Mouse (Mus musculus): Measurements from ENCODE around the gene Tagln2.

Tagln2 gene

DNA sequence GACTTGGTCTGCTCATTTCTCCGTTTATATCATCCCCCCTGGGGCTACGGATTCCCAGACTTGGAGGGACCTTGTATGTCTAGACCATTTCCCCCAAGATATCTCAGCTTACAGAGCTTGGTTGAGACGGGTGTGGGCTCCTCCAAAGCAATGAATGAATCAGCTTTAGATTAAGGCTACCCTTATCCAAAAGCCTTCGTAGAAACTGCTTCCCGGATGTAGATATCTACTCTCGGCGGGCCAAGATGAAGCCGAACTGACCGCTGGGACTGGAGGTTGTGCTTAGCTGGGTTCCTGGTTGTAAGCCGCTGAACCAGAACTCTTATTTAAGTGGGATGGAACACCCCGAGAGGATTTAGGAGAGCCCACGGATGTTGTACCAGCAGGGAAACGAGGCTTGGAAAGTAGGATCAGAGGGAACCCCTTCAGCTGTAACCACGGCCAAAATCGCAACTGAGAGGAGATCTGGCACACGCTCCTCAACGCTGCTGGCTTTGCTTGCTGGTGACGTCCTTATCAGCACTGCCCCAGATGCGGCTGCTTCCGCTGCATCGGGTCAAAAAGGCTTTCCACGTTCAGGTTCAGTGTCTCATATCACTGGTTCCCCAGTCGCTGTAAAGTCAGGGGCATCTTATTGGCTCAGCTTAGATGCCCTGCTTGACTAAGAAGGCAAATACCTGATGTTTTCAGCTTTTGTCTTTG is 26.7 kb downstream of the Tagln2 start:
- no peak for DNase-seq (ENCODE audit: low spot score)

DNA sequence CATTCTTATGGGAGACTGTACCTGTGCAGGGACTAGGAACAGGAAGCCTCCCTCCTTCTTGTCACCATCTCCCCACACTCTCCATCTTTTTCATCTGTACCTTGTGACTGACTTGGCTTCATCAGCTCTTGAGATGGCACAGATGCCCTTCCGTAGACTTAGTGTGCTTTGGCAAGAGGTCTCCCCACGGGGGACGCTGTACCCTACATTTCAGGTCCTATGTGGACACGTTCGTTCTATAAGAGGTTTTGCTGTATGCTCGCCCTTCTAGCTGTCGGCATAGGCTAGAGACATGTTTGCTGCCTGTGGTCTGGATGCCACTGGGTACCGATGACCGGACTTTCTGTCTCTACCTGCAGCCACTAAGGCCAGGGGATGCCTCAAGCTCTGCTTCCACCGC is 27.6 kb downstream of the Tagln2 start:
- DNase-seq (ENCODE audit: low spot score): no peak

DNA sequence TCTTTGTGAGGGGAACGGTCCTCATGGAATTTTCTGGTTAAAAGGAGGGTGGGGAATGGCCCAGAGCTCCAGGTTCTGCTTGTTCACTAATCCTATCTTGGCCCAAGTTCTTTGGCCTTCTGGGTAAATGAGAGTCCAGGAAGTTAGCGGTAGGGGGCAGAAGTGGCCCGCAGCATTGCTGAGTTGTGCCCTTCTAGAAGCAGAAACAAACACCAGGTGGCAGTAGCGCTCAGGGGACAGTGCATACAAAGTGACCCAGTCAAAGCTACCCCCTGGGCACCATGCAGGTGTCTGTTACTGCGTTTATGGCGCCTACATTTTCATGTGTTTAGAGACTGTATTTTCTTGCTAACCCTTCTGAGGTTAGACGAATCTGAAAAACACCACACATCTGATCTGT is 28.9 kb downstream of the Tagln2 start:
- DNase-seq (ENCODE audit: low spot score): peak; percentile 70

DNA sequence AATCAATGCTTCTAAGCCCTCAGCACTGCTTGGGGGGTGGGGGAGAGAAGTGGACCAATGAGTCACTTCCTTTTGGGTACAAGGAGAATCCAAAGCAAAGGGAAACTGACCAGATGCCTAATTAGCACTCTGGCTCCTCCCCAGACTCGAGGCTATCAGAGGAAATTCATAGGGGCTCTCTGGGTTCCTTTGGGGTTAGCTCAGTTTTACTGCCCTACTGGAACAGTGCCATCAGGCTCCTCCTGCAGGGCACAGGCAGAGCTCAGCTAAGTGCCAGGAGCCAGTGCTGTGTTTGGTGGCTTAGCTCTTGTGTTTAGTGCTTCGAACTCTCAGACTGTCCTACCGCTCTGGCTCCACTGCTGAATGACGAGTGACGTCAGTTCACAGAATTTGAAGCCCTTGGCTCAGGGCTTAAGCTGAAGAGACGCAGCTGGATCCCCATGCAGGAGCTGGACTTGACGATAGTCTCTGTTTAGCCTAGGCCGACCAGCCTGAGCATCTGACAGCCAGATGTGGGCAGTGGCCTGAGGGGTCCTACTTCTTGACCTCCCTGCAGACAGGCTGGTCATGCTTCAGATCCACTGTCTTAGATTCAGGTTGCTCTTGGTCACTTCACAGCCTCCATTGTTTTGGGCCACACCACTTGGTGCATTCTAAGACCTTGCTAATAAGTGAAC is 30.8 kb downstream of the Tagln2 start:
- DNase-seq (ENCODE audit: low spot score): no peak

DNA sequence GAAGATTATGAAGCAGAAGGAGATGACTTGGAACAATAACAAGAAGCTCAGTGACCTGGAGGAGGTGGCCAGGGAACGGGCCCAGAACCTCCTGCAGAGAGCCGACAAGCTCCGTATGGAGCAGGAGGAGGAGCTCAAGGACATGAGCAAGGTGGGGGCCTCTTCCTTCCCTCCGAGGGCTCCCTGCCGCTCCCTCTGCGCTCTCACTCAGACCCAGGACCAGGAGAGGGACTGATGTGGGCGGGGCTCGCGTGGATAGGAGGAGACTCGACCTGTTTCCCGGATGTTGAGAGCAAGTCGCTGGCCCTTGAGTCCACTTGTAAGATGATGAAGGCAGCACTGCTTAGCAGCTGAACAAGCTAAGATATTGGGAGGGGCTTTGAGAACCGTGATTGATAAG is 32.7 kb downstream of the Tagln2 start:
- no peak for DNase-seq (ENCODE audit: low spot score)

DNA sequence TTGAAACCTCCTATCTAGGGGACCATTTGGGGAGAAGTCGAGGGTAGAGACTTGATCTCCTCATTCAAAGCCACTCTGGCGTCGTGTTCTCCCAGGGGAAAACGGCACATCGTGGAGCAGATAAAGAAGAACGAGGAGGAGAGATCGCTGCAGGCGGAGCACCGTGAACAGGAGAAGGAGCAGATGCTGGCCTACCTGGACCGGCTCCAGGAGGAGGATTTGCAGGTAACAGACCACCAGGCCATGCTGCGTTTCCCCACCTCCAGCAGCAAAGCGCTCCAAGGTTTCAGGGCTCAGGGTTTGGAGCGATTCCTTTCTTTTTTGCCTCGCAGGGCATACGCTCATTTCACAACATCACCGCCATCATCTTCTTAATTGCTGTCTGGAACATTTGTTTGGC is 35.3 kb downstream of the Tagln2 start:
- no peak for DNase-seq (ENCODE audit: low spot score)

DNA sequence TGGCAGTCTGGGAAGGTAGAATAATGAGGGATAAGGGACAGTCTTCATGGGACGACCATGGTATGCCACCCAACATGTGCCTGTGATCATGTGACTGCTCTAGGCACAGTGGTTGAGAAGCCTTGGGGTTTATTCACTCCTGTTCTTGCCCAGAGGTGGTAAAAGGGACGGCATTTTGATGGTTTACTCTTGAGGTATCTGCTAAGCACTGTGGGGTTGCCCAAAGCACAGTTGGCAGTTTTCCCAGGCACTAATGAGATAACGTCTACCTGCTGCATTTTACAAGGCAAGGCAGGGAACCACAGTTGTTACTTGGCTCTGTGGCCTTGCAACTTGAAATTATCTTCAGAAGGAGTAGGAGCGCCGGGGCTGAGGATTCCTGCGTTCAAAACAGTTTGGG is 40.0 kb downstream of the Tagln2 start:
- no peak for DNase-seq (ENCODE audit: low spot score)

DNA sequence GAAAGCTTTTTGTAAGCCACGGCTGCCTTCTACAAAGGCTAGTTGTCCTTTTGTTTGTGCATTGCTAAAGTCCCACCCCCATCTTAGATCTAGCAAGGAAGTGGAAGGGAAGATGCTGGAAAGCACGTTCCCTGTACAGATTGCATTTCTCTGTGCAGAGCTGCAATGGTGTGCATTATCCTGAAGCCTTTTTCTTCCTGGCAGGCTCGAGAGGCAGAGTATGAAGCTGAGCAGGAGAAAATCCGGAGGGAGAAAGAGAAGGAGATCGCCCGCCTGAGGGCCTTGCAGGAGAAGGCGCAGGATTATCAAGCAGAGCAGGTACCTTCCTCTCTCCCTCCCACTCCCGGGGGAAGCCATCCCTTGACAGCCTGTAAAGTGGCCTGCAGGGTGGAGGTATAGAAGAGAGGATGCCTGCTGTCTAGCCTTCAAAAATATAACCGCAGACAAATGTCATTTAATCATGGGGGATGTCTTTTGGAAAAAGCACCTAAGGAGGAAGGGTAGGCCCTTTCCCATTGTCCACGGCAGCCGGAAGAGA is 40.5 kb downstream of the Tagln2 start:
- DNase-seq (ENCODE audit: low spot score): no peak

DNA sequence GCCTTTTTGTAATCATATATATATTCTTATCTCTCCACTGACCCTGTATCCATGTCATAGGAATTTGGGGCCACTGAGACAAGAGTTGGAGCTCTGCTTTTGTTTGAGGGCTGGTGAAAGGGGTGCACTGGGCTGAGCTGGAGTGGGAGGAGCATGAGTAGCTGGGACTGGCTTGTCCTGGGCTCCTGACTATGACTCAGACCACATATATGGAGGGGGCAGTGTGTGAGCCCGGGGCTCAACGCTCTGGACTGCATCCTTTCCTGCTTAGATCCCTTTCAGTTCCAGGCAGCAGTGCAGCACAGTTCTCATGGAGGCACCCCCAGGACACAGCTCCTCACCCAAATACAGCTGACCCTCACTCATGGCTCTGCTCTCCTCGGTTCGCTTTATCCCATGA is 46.2 kb downstream of the Tagln2 start:
- no peak for DNase-seq (ENCODE audit: low spot score)

DNA sequence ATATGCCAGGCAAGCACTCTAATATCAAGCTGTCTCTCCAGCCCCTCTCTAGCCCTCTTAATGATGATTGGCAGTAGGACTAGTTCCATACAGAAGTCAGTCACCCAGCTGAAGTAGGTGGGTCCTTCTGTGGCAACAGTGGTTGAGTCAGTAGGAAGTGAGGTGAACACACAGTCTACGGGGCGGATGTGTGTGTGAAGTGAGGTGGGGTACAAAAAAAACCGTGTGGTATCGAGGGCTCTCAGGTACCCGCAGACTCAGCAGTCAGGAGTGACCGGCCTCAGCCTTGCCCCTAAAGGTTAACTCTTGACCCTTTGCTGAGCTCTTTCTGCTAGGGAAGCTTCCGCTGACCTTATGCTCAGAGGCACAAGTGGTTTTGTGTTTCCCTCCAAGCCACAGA is 48.7 kb downstream of the Tagln2 start:
- no peak for DNase-seq (ENCODE audit: low spot score)

DNA sequence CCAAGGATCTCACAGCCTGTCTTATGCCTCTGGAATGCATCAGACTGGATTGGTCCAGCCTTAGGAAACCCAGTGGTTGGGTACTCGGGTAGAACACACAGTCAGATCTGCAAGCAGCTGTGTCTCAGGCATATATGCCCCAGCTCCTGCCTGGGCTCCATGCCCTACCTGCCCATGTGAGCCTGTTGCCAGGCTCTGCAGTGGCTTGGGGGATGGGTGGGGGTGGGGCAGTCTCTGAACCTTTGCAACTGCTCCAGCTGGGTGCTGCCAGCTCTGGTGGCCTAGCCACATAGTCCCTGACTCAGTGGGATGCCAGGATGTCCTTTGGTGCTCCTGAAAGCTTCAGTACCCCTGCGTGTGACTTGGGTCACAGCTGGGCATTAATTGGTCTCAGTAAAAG is 49.5 kb downstream of the Tagln2 start:
- DNase-seq (ENCODE audit: low spot score): no peak

DNA sequence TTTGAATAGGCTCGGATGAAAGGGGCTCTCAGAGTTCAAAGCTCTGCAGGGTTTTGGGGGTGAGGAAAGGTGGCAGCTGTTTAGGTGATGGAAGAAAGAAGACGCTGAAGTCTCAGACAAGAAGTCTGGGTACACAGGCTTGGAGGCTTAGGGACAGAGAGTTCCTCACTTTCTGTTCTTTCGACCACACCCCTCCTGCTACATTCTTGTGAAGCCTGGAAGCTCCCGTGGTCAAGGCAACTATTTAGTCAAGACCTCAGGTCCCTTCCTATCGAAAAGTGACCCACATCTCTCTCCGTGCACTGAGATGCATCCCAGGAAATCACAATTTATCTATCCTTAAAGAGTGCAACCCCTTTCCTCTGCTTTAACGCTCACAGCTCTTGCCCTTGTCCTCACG is 49.9 kb downstream of the Tagln2 start:
- DNase-seq (ENCODE audit: low spot score): no peak

DNA sequence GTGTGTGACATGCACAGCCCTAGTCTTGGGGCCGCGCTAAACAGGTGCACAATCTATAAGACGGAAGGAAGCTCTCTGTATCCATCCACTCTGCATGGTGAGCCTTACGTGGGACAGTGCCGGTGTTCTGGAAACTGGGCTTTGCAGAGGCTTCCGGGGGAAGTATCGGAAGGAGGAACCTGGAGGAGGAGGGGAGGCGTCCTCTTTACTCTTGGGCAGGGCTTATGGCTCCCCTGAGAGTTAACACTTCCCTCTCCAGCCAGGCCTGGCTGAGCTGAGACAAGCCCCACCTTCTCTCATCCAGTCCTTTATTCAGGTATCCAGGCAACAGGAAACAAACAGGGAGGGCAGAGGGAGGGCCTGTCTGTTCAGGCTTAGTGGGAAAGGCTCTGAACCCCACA is 50.7 kb downstream of the Tagln2 start:
- peak; percentile 5 for DNase-seq (ENCODE audit: low spot score)

DNA sequence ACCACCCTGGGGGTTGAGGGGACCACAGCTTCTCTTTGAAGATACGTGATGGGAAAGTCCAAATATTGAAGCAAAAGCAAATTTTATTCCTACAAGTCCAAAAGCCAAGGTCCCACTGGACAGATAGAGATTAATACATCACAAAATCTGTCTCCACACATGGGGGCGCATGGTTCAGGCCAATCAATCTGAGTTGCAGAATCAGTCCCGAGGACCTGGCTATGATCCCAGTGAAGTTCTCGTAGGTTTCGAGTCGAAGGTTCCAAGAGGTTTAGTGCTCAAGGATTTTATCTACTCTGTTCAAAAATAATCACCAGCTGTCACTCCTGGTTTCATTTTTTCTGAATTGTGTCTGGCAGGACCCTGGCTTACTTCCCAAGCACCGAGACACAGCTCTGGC is 51.2 kb downstream of the Tagln2 start:
- DNase-seq (ENCODE audit: low spot score): no peak

DNA sequence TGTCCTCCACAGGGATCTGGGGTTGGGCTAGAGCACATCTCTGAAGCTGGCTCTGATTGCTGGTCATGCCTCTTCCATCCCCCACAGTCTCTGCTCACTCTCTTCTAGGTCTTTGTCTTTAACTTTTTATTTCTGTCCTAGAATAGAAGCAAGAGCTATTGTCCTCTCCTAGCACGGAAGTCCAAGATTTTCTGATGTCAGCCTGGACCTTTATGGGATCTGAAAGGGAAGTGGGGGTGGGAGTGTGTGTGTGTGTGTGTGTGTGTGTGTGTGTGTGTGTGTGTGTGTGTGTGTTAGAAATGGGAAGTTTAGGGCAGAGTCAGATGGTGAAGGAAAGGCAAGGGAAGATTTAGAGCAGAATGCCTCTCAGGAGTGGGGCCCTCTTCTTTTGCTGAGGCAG is 52.8 kb downstream of the Tagln2 start:
- DNase-seq (ENCODE audit: low spot score): no peak

DNA sequence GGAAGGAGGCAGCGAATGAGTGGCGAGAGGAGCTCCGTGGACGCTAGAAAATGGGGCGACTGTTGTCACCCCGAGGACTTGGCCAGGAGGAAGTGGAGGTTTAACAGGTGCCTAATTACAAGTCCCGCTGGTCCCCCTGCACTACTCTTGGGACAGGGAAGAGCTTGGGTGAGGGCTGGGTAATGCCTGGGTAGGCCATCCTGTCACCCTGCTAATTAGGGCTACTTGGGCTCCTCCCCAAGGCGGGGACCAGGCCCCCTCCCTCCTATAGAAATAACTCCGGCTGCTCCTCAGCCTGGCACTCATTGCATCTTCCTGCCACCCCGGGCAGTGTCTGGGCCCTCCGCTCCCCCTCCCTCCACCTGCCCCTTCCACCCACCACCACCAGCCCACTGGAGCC is 55.8 kb downstream of the Tagln2 start, which contains the start of gene Vsig8:
Gene Vsig8, plus strand, starts transcription at position 301 of the 400 bp plus-strand sequence.
- no peak for DNase-seq (ENCODE audit: low spot score)

All from ovary, postnatal 10 days (tissue).